Comparison of ENCODE assay signal across 18 mouse cellular contexts in the genomic region with DNA sequence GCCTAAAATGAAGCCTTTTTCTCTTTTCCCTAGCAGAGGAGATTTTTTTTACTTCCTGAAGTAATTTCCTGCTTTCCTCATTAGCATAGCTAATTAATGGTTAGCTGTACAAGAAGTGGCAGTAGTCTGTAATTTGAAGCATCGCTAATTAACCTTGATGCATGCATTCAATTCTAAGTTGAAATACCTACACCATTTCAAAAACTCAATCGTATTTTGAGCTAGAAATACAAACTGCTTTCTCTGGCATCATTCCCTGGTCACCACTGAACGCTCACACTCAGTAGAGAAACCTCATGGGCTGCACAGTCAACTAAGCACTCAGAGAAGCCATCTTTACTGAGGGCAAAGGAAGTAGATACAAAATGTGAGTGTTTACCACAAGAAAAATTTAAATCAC. TPM values are rescaled to one million over a fixed set of nuclear protein-coding genes. Genes with fewer than 3 reads are reported as not detected.
"Had no signal": no experiment of that assay in that cellular context is flagged by ENCODE, and none has a peak within 500 bp of the region (broad histone marks: within the 10 kb centered on the region; RNA-seq: fewer than 3 reads in every experiment).

No protein-coding gene starts in this region.

- H3K9me3 ChIP-seq: midbrain, embryonic 10.5 days; midbrain, embryonic 12.5 days; neural tube, embryonic 13.5 days; neural tube, embryonic 15.5 days had no signal

- H3K36me3 ChIP-seq: midbrain, embryonic 10.5 days; midbrain, embryonic 12.5 days; neural tube, embryonic 13.5 days; neural tube, embryonic 15.5 days had no signal

- DNase-seq: lung, adult 18-20 months; lung, embryonic 14.5 days; lung, postnatal 10 days; lung, postnatal 4 days; right cerebral cortex, adult 18-20 months; right cerebral cortex, postnatal 25 days; right cerebral cortex, postnatal 4 days; spleen, adult 18-20 months; thymus, adult 18-20 months; thymus, postnatal 14 days; thymus, postnatal 36 days had no signal

- H3K9ac ChIP-seq: lung, embryonic 14.5 days; midbrain, embryonic 12.5 days; neural tube, embryonic 13.5 days; neural tube, embryonic 15.5 days had no signal

- H3K4me2 ChIP-seq: lung, embryonic 14.5 days; midbrain, embryonic 12.5 days; neural tube, embryonic 13.5 days; neural tube, embryonic 15.5 days had no signal

- ATAC-seq: midbrain, embryonic 16.5 days had no signal

- H3K27ac ChIP-seq: midbrain, embryonic 10.5 days; midbrain, embryonic 12.5 days; neural tube, embryonic 13.5 days; neural tube, embryonic 15.5 days had no signal

- H3K4me3 ChIP-seq: midbrain, embryonic 10.5 days; midbrain, embryonic 12.5 days; myocyte; neural tube, embryonic 13.5 days; neural tube, embryonic 15.5 days had no signal

RNA-seq across cellular contexts. Expression of a gene that starts 3.7 kb away (rescaled TPM):
- polyA plus RNA-seq: lung, embryonic 14.5 days; lung, embryonic 16.5 days; myocyte had no signal
